Mouse (Mus musculus) ovary, postnatal 14 days (tissue): ENCODE measurements at regions not wholly inside any gene's neighbourhood (a gene's known extent, or its start where the extent isn't known, plus 50 kb on each side); places are given as distances from the start of the nearest gene placed in this dataset.

Source experiments
- DNase-seq: peaks from one replicate; pipeline ENCODE4 v3.0.0; 2022; ENCODE audit warnings: low spot score

DNA sequence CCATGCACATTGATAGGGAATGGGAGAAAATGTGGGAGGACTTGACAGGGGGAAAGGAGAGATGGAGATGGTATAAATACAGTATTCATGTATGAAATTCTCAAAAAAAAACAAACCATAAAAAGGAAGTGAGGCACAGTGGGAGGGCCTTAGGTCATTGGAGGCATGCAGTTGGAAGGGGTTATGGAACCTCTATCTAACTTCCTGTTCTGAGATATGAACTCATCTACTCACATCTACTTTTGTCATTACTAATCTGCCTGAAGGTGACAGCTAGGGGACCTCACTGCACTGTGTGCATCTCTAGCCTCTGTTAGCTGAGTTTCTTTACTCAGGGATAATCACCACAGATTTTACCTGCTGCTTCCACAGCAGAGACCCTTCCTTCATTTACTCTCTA lies 366.3 kb upstream of the Prickle1 start:
- DNase-seq = no peak

DNA sequence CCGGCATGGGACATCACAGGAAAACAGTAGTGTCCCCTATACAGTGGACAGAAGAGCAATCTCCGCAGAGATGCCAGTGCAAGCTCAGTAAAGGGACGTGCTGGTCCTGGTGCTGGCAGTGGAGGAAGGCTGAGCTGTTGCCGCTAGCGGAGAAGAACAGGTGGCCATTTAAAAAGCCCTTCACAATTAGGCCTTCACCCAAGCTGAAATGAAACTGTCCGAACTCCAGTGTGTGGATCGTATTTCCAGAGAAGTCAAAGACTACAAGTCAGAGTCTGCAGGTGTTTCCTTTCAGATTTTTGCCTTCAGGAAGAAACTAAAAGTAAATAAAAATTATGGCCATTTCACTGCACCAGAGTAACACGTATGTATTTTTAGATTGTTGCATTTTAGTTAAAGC lies 364.2 kb upstream of the Prickle1 start:
- DNase-seq = no peak

DNA sequence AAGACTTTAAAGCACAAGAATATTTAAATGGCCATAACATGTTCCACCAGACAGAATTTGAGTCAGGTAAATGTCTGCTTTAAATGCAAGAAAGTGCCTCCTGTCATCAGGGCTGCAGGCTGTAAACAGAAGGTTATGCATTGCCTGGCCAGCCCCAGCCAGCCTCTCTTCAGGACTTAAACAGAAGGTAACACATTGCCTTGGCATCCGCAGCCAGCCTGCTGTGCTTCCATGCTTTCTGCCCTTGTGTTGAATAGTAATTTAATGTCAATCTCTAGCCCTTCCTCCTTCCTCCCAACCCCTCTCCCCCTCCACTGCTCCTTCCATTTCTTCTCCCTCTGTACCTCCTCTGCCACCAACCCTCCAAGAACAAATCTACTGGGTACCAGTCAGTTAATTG lies 362.4 kb upstream of the Prickle1 start:
- no peak for DNase-seq

DNA sequence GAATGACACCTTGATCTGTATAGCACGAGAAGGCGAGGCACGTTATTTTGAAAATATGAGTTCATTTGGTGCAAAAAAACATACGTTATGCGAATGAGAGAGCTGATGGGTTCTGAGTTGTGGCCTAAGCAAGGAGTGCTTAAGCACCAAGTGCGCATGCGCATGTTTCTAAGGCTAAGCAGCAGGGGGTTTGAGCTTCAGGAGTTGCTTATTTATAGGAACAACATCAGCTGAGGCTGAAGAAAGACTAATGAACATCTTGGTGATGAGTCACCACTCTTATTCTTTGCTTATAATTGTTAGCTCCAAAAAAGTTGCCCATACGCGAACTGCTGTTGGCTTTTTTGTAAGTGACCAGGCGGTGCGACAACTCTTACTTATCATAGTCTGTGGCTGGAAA lies 361.1 kb upstream of the Prickle1 start:
- DNase-seq = no peak

DNA sequence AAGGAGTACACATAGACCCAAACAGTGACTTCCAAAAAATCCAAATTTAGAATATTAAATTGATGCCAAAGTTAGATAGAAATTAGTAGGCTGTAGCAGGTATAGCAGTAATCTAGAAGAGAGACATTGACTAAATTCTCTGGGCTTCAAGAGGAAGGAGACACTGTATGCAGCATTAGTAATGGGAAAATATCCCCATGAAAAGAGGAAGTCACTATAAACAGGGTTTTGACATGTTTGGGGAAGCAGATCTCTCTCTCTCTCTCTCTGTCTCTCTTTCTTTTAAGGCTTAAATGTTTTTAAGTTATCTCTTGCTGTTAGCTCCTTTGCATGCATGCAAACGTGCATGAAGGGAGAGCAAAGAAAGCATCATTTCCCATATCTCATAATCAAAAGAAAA lies 357.9 kb upstream of the Prickle1 start:
- DNase-seq = no peak

DNA sequence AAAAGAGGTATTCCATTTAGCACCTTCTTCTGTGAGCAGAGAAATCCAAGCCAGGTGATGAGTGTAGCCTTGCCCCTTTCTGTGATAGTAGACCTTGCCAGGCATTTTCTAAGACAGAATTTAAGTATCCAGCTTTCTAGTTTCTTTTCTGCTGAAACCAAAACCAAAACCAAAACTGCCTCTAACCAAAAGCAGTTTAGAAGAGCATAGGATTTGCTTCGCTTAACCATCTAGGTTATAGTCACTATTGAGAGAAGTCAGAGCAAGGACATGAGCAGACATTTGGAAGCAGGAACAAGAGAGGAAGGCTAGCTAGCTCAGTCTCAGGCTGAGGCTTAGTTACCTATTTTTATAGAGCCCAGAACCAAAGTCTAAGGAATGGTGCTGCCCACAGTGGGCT lies 354.8 kb upstream of the Prickle1 start:
- DNase-seq = no peak

DNA sequence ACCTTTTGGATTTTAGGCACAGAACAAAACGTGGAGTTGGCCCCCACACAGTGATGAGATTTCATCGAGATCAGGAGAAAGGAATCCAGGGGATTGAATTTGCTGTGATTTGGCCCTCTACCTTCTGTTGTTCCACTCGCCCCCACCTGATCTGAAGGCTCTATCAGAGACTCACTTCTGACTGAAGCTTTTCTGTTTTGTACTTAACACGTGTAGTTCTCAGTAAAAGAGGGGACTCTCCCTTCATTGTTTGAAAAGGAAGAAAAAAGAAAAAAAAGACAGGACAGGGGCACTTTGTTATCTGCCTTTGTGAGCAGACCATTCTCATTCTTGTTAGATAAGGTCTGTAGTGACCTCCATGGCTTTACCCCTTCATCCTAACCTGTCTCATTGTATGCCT lies 353.2 kb upstream of the Prickle1 start:
- no peak for DNase-seq

DNA sequence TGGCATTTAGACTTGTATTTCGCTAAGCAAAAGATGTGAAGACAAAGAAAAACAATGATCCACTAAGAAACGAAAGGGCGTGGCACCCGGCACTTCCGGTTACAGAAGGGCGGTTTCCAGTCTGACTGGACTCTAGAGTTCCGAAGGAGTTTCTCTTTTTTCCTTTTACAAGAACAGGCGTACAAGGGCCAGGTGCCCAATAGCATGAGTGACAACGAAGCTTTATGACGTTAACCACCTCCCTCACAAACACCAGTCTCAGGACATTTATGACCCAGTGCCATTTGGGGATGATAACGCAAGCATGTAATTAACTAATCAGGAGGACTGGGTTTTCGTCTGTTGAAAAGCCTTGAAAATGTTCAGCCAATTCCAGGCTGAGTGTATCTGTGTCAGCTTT lies 347.9 kb upstream of the Prickle1 start:
- DNase-seq = no peak

DNA sequence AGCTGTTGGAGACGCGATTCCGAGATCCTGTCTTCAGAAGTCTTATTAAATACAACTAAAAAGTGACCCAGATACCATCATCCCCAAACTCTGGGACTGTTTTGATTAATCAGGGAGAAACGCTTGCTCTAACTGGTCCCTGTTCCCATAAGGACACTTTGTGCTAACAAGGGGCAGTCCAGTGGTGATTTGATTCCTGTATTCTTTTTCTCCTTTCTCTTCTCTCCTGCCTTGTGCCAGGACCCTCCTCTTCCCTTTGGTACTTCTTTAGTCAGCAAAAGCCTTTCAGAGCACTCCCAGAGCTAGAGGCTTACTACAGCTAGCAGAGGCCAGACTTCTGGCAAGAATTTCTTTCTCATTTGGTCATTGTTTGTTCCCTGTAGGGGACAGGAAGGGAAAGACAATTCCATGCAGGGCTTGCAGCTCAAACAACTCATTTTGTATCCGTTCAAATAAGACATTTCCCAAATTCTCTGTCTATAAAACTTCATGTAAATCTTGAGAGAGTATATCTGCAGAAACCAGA lies 337.3 kb upstream of the Prickle1 start:
- no peak for DNase-seq

DNA sequence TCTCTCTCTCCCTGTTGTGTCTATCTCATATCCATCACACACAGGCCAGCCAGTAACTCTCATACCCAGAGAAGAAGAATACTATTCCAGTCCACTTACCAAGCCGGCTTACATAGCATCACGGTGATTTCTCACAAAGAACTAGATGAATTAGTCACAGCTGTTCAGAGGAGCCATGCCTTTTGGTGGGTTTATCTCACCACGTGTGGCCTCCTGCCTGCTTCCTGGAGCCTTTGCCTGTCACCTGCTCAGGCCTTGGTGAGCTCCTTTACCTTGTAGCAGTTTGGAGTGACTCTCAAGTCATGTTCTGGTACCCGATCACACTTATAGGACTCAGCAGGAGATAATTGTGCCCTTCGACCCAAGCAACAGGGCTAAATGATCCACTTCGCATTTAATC lies 331.2 kb upstream of the Prickle1 start:
- no peak for DNase-seq

DNA sequence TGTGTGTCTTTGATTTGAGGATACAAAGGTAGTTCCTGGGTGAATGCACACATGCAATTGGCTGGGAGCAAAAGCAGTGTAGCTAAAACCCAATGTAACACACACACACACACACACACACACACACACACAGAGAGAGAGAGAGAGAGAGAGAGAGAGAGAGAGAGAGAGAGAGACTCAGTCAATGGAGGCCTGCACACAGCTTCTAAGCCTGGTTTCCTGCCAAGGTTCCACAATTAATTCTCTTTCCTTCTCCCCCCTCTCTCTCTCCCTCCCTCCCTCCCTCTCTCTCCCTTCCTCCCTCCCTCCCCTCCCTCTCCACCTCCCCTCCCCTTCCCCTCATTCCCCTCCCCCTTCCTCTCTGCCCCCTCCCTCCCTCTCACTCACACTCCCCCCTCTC lies 330.6 kb upstream of the Prickle1 start:
- DNase-seq = no peak

DNA sequence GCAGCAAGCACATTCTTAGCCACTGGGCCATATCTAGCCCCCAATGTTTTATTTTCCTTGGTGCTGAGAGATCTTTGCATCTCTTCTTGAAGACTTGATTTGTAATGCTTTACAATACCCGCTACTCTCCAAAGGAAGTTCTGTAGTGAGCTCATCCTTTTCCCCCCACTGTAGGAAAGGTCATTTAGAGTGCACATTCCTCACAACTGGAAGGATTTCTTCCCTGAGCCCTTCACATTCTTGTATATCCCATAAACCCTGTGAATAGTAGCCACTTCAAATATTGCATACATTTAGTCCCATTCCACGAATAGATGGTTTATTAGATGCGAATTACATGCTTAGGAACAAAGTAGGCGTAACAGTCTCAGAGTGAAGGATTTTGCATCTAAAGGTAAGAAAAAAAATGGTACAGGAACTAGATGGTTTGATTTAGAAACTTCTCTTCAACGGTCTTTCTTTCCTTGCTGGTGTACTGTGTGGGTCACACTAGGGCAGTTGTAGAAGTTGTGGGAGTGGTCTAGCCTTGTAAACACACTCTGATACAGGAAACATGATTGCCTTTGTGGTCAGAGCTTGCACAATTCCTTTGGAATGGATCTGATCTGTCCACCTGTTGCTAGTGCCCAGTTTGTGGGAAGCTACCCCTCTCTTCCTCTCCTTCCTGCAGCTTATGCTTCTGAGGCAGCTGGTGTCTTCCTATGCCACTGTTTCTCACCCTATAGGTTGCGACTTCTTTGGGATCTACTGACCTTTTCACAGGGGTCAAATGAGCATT lies 326.0 kb upstream of the Prickle1 start:
- DNase-seq = no peak

DNA sequence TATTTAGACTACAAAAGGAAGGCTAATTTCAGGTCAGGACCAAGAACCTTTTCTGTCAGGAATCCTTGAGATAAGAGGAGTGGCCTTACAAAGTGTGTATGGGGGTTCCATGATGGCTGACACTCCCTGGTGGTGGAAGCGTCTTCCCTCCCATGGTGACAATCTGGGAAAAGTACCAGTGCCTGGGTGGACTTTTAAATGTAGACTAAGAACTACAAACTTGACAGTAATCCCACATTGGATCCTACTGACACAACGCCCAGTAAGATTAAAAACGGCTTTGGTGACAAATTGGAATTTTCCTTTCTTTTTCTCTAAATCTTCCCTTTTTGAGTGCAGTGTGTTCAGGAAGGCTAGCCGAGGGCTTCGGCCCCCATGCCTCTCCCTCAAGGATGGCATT lies 325.3 kb upstream of the Prickle1 start:
- no peak for DNase-seq

DNA sequence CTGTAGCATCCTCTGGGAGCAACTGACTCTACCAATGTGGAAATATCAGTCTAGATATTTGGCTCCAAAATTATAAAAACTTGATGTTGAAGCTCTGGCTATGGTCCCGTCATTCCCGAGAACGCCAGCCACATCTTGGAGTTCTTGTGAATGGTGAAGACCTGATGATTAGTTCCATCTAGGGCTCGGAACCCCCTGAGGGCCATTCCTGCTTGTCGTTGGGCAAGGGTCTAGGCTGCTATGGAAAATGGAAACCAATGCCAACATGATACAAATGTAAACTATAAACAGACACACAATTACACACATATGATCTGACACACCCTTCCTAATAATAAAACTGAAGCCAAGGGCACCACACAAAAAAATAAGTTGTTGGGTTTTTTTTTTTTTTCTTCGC lies 323.9 kb upstream of the Prickle1 start:
- no peak for DNase-seq

DNA sequence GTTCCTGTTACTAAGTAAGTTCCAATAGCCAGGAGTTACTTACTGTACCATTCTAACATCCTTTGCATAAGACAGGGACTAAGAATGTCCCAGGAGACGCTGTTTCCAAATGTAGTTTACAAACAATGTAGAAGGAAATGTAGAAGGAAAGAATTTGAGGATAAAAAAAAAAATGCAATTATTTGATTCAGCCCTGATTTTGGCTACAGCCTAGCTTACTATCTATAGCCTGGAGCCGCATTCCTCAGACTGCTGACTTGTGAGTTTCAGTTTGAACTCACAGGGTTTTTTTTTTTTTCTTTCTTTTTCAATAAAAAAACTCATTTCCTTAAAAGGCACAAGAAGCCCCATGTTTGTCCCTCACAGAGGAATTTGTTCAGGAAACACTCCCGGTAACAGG lies 321.2 kb upstream of the Prickle1 start:
- no peak for DNase-seq

DNA sequence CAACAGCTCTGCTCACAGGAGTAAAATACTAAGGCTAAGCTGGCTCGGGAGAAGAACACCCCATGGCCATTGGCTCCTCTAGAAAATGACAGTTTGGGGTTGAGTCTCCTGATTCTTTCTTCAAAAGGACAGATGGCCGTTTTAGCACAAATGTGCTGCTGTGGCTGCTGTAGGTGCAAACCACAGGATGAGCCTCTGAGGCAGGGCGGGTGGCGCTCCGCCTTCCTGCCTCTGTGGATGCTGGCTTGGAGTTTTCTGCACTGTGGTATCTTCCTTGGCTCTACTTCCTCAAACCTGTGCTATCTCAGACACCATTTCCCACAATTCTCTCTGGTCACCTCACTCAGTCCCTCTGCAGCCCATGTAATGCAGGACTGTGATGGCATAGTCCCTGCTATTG lies 317.8 kb upstream of the Prickle1 start:
- DNase-seq = no peak

DNA sequence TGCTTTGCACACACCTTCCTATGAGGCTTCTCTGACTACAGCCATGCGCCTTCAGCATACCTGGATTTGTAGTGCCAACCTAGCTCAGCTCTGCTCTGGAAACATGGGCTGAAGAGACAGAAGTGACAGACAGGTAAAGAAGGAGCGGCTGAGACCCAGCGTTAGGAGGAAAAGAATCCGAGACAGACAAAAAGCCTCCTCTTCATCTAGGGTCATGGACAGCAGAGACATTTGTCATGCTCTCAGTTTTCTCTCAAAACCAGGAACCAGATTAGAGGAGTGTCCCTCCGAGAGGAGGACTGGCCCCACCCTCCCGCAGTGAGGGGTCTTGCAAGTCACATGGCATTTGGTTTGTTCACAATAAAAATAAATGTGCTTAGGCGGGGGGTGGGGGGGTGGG lies 317.4 kb upstream of the Prickle1 start:
- no peak for DNase-seq

DNA sequence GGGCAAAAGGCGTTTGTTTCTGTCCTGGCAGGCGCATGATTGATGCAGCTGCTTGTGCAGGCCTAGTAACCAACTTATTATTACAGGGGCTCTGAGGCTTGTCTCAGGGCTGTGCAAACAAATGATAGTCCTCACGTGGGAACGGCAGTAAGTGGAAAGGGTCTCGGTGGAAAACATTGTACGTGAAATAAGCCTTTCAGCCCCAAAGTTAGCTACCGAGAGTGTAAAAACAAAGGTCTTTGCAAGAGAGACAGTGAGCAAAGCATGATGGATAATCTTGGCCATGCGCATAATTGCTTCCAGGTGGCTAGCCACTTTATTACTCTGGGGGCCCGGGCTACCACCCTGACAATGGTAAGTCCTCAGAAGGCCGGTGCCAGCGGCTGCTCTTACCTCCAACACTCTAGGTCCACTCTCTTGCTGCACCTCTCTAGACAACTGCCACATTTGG lies 315.3 kb upstream of the Prickle1 start:
- DNase-seq = no peak

DNA sequence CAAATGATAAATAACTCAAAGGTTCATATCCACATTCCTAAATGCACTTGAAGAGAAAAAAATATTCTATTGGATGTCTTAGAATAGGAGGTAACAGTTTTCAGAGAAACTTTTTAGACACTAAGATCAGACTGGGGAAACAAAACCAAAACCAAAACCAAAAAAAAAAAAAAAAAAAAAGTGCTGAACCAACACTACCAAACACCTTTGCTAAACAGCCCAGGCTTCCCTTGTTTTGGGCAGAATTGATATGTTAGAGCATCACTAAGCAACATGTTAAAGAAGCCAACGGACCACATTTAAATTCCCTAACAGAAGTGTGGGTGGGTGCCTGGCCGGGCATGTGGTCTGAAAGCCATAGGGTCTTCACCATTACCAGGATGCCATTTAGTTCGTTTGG lies 314.5 kb upstream of the Prickle1 start:
- DNase-seq = no peak

DNA sequence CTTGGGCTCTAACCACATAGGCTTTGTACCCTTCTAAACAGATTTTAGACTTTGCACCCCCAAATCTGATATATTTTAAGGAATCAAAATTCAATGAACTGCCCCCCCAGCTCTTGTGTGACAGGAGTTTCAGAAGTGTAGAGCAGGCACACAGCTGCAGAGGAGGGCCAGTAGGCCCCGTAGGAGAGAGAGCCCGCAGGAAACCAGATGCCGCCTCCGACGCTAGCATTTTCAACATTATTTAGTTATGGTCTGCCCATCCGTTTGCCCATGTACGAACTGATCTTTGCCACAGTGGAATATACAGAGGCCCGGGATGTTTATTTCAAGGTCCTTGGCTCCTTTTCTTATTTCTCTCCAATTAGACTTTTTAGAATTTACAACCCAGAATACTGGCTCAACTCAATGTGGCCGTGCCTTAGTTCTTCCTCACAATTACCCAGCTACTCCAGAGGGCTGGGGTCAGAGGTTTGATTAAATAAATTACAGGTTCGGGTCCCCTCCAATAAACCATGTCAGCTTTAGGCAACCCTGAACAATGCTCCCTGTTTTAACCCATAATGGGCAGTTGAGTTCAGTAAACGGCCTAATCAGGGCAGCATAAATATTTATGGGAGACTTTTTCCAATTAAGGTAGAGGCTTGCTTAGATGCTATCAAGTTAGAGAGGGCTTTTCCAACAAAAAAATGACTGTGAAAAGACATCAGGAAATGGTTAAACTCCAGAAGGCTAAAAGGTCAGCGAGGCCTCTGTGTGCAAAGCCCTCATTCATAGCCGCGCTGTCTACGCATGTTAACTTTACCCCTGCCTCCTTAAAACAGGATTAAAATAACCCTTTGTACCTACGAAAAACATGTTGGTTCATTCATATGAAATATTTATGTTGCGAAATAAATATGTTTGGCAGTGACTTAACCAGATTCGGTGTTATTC lies 308.2 kb upstream of the Prickle1 start:
- DNase-seq = no peak

DNA sequence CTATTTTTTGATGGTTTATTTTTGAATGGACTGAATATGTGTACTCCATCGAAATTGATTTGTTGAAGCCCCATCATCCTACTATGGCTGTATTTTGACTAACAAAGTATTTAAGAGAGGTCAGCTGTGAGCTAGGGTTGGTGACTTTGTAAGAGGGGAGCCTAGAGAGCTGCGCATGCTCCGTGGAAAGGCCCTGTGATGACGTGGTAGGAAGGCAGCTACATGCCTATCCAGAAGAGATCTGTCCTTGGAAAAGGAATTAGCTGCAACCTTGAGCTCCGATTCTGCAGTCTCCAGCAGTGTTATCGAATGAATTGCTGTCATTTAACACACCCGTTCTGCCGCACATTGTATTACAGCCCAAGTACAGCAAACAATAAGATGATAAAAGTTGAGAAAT lies 287.1 kb upstream of the Prickle1 start:
- DNase-seq = no peak

DNA sequence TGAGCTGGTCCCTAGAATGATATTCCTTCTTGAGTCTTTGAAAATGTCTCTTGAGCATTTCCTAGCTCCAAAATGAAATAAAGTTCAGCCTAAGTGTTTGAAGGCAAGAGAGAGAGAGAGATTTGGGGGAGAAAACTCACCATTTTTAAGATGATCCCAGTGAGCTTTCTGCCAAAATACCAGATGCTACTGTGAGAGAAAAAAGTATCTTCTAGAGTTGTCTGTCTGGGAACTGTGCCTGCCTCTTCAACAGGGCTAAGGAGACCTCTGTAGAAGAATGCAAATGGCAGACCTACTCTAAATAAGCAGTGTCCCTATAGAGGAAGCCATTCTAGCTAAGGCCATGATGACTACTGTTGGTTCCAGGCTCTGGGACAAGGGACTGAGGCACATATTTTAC lies 285.6 kb upstream of the Prickle1 start:
- DNase-seq = no peak

DNA sequence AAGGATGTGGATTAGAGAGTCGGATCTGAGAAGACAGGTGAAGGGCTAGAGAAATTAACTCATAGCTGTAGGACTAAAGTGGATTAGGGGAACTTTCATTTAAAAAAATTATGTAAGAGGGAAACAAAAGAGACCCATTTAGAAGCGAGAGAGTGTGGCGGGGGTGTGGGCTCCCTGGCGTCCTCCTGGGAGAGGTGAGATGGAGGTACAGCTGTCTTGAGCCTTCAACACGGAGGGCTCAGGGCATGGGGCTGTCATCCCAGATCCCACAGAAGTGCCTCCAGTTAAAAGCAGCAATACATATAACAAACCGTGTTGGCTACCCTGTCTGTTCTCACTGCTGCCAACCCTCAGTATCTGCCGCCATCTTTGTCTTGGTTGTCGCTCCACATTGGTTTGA lies 284.6 kb upstream of the Prickle1 start:
- no peak for DNase-seq
